Mouse (Mus musculus) cerebellum, adult 2 months (tissue): ENCODE measurements around the gene Eps15l1.

Source experiments
- CTCF ChIP-seq: fragments of 200-500 bp; IDR thresholded peaks from 2 replicates; pipeline ENCODE4 v1.5.1; 2011; ENCODE audit warnings: low read depth, mild to moderate bottlenecking, control low read depth, low read length, moderate library complexity, borderline replicate concordance; ENCODE audit not compliant: insufficient read depth
- POLR2A ChIP-seq: fragments of 200-500 bp; IDR thresholded peaks from 2 replicates; pipeline ENCODE4 v1.6.1; 2011; ENCODE audit warnings: low read length, control low read depth, borderline replicate concordance; ENCODE audit not compliant: insufficient read depth

- TF ChIP-seq CTCF (no peak), POLR2A (no peak)
Measured at GRCm38 (mm10) chr8:72331631-72332030, 89.6 kb downstream of the Eps15l1 start.
